ENCODE assay signal across 9 mouse cellular contexts in genomic region chr11:100362209-100362978, GRCm38 (mm10). TPM values are rescaled to one million over a fixed set of nuclear protein-coding genes. Genes with fewer than 3 reads are reported as not detected.
DNase-seq lines count a peak whose midpoint lies in the region; ATAC-seq and TF ChIP-seq lines count a peak whose summit lies in the region.
"Had no signal": no experiment of that assay in that cellular context is flagged by ENCODE, and none has a peak within 500 bp of the region (broad histone marks: within the 10 kb centered on the region; RNA-seq: fewer than 3 reads in every experiment).

No protein-coding gene starts in this region.

- H3K27ac ChIP-seq in forebrain, embryonic 11.5 days (ENCODE audit: low read depth, low read length) = no peak overlapping the region
- no peak overlapping the region for H3K27ac ChIP-seq in lung, postnatal 0 days (ENCODE audit: low read length)
- H3K27ac ChIP-seq: limb, embryonic 15.5 days had no signal

- no peaks in the 10 kb centered on the region for H3K36me3 ChIP-seq in forebrain, embryonic 11.5 days (ENCODE audit: control insufficient read depth, insufficient read depth, low read length)
- H3K36me3 ChIP-seq in lung, postnatal 0 days (ENCODE audit: insufficient read depth, low read length) = no peaks in the 10 kb centered on the region
- H3K36me3 ChIP-seq: limb, embryonic 15.5 days had no signal

- WGBS in forebrain, embryonic 11.5 days = 13% methylated on average over 8 of the region's 8 CpGs
- WGBS in lung, postnatal 0 days = 11% methylated on average over 8 of the region's 8 CpGs

- H3K4me1 ChIP-seq in forebrain, embryonic 11.5 days (replicated peaks; ENCODE audit: control insufficient read depth, insufficient read depth, low read length) = no peaks in the 10 kb centered on the region; the same call in 1 of the 2 replicates
- H3K4me1 ChIP-seq in lung, postnatal 0 days (ENCODE audit: insufficient read depth, low read depth, low read length) = no peaks in the 10 kb centered on the region

- no peaks in the 10 kb centered on the region for H3K9me3 ChIP-seq in forebrain, embryonic 11.5 days (ENCODE audit: control insufficient read depth, low read length)
- H3K9me3 ChIP-seq in lung, postnatal 0 days (ENCODE audit: low read length) = no peaks in the 10 kb centered on the region
- H3K9me3 ChIP-seq: limb, embryonic 15.5 days had no signal

- no peak overlapping the region for H3K9ac ChIP-seq in forebrain, embryonic 11.5 days (ENCODE audit: low read length)
- no peak overlapping the region for H3K9ac ChIP-seq in lung, postnatal 0 days (replicated peaks; ENCODE audit: low read depth)
- H3K9ac ChIP-seq: limb, embryonic 15.5 days had no signal

- H3K27me3 ChIP-seq in forebrain, embryonic 11.5 days (ENCODE audit: control insufficient read depth, insufficient read depth, low read length) = no peaks in the 10 kb centered on the region
- 0 out of 2 replicates have a peak, but pooled peaks cover 5% of the 10 kb centered on the region for H3K27me3 ChIP-seq in lung, postnatal 0 days (replicated peaks; ENCODE audit: insufficient read depth, low read length)

- peak; percentile 39; the same call in 1 of the 2 replicates for ATAC-seq in forebrain, embryonic 11.5 days (replicated peaks; ENCODE audit: low FRiP score)
- ATAC-seq in lung, postnatal 0 days = peak; percentile 39; the same call in 1 of the 2 replicates

- TF ChIP-seq EP300 in lung, postnatal 0 days (IDR thresholded peaks at IDR 0.05) = no peak

- DNase-seq in Muller cell, postnatal 12 days (ENCODE audit: inconsistent ontology term) = peak; percentile 56
- peak; percentile 54 for DNase-seq in c-Kit-positive CD71-positive TER-119-positive erythroid progenitor cells, embryonic 14.5 days (ENCODE audit: low spot score)
- peak; percentile 84 for DNase-seq in forebrain, embryonic 11.5 days (ENCODE audit: low spot score)
- DNase-seq in heart, postnatal 4 days = peak; percentile 87
- peak; percentile 81 for DNase-seq in layer of hippocampus, adult 11-12 months (ENCODE audit: low spot score)
- peak; percentile 75 for DNase-seq in lung, postnatal 0 days (ENCODE audit: low spot score)
- DNase-seq in retina, embryonic 14.5 days (ENCODE audit: low spot score) = peak; percentile 90
- peak; percentile 86 for DNase-seq in thymus, postnatal 4 days

- H3K4me3 ChIP-seq in forebrain, embryonic 11.5 days (ENCODE audit: low read depth, low read length) = no peak overlapping the region
- H3K4me3 ChIP-seq in lung, postnatal 0 days (ENCODE audit: low read depth, low read length) = no peak overlapping the region
- H3K4me3 ChIP-seq: limb, embryonic 15.5 days had no signal

- H3K4me2 ChIP-seq in forebrain, embryonic 11.5 days (ENCODE audit: low read depth, low read length, severe bottlenecking) = no peak overlapping the region
- no peak overlapping the region for H3K4me2 ChIP-seq in lung, postnatal 0 days (replicated peaks; ENCODE audit: low read depth, low read length)
- H3K4me2 ChIP-seq: limb, embryonic 15.5 days had no signal

- TF ChIP-seq CTCF in lung, postnatal 0 days (IDR thresholded peaks at IDR 0.05) = peak; percentile 92

RNA-seq across cellular contexts. Expression of gene Hap1, which starts 6.5 kb away (rescaled TPM):
- polyA plus RNA-seq in forebrain, embryonic 11.5 days (2014; fragmentation: Nextera tagmentation; extraction: Ambion mirVana) = 39.0 and 46.1 TPM in 2 replicates
- total RNA-seq in heart, postnatal 4 days (2021) = 1 to 10 TPM; 3.1 to 4.1 TPM
- 6.4 and 6.5 TPM in 2 replicates for polyA plus RNA-seq in lung, postnatal 0 days (2015; fragmentation: Nextera tagmentation; extraction: Ambion mirVana)

RNA-seq across cellular contexts. Expression of gene Gast, which starts 28.2 kb away (rescaled TPM):
- polyA plus RNA-seq in forebrain, embryonic 11.5 days (2014; fragmentation: Nextera tagmentation; extraction: Ambion mirVana) = 0.69 and 0.79 TPM in 2 replicates
- total RNA-seq in heart, postnatal 4 days (2021) = not detected
- polyA plus RNA-seq in lung, postnatal 0 days (2015; fragmentation: Nextera tagmentation; extraction: Ambion mirVana) = not detected in 2 replicates

RNA-seq across cellular contexts. Expression of gene Jup, which starts 35.2 kb away (rescaled TPM):
- 33.3 and 35.5 TPM in 2 replicates for polyA plus RNA-seq in forebrain, embryonic 11.5 days (2014; fragmentation: Nextera tagmentation; extraction: Ambion mirVana)
- total RNA-seq in heart, postnatal 4 days (2021) = 100 to 1,000 TPM; 223 to 234 TPM
- polyA plus RNA-seq in lung, postnatal 0 days (2015; fragmentation: Nextera tagmentation; extraction: Ambion mirVana) = 231 and 251 TPM in 2 replicates

RNA-seq across cellular contexts. Expression of gene Eif1, which starts 42.7 kb away (rescaled TPM):
- polyA plus RNA-seq in forebrain, embryonic 11.5 days (2014; fragmentation: Nextera tagmentation; extraction: Ambion mirVana) = 1,675 and 1,791 TPM in 2 replicates
- 1,000 to 10,000 TPM; 1,236 to 1,276 TPM for total RNA-seq in heart, postnatal 4 days (2021)
- 2,114 and 2,164 TPM in 2 replicates for polyA plus RNA-seq in lung, postnatal 0 days (2015; fragmentation: Nextera tagmentation; extraction: Ambion mirVana)

RNA-seq across cellular contexts. Expression of gene P3h4, which starts 52.2 kb away (rescaled TPM):
- polyA plus RNA-seq in forebrain, embryonic 11.5 days (2014; fragmentation: Nextera tagmentation; extraction: Ambion mirVana) = 17.8 and 18.9 TPM in 2 replicates
- total RNA-seq in heart, postnatal 4 days (2021) = 10 to 100 TPM; 28.0 to 30.0 TPM
- 44.9 and 47.1 TPM in 2 replicates for polyA plus RNA-seq in lung, postnatal 0 days (2015; fragmentation: Nextera tagmentation; extraction: Ambion mirVana)
